Mouse (Mus musculus) olfactory bulb, adult 2 months (tissue): ENCODE results near the gene Cebpg.

Experiments used
- CTCF ChIP-seq: fragments of 200-500 bp; IDR thresholded peaks from 2 replicates; pipeline ENCODE4 v1.5.1; 2012; ENCODE audit warnings: low read depth, mild to moderate bottlenecking, low read length, moderate library complexity; ENCODE audit not compliant: insufficient read depth
- POLR2A ChIP-seq: fragments of 200-500 bp; IDR thresholded peaks from 2 replicates; pipeline ENCODE4 v1.6.1; 2012; ENCODE audit warnings: mild to moderate bottlenecking, low read depth, low read length, moderate library complexity; ENCODE audit not compliant: insufficient read depth

GRCm38 (mm10) chr7:35056999-35057398 is 626 bp upstream of the Cebpg start:
- TF ChIP-seq CTCF (no peak), POLR2A (no peak)
